Mouse (Mus musculus) heart, adult 2 months (tissue): ENCODE data around the gene Gdf15.

Source experiments
- CTCF ChIP-seq: fragments of 200-600 bp; IDR thresholded peaks from 2 replicates; pipeline ENCODE4 v1.8.1; 2022; ENCODE audit warnings: antibody characterized with exemption, mild to moderate bottlenecking, moderate library complexity
- EP300 ChIP-seq: fragments of 200-500 bp; IDR thresholded peaks from 2 replicates; pipeline ENCODE4 v1.6.1; 2011; ENCODE audit warnings: low read depth, low read length, control low read depth; ENCODE audit not compliant: insufficient read depth
- POLR2A ChIP-seq: fragments of 200-500 bp; IDR thresholded peaks from 2 replicates; pipeline ENCODE4 v1.6.1; 2011; ENCODE audit warnings: mild to moderate bottlenecking, low read depth, low read length, control low read depth; ENCODE audit not compliant: insufficient read depth

GRCm38 (mm10) chr8:70605871-70606779 is 26.1 kb downstream of the Gdf15 start:
- TF ChIP-seq CTCF (no peak), POLR2A (no peak), EP300 (no peak)
